Mouse (Mus musculus): ENCODE measurements around the gene Gin1.
"Not testable (repeated sequence)": the region's sequence is repeated elsewhere in the genome, so short reads cannot be mapped to it uniquely, and the experiment has no call there.

Gin1 gene

DNA sequence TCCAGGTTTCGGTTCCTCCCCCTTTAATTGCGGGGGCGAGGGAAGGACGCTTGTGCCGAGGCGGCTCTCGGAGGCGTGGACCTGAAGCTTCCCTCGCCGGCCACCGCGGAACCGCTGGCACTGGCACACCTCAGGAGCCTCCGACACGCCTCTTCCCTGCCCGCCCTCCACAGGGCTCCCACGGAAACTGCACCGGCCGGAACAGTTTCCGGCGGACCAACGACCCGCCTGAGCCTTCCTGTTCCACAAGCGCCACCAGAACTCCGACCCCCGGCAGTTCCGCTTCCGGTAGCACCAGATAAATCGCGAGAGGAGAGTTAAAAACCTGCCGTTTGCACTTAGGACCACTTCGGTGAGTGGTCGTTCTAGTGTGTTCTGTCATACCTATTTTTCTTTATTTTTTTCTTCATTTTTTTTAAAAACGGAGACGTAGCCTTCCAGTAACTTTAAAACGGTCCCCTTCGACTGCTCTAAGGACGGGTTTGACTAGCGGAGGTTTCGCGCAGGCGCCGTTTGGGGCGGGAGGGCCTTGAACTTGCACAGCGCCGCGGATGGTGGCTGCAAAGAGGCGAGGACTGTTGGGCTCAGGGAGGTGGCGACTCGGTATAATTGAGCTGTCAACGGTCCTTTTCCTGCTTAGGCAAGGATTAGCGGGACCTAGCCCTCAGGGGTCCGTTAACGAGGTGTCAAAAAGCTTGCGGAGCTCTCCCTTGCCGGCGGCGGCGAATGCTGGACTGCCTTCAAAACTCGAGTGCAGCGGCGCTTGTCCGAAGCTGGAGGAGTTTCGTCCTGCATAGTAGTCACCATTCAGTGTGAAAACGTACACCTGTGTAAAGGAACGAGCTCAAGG, at the start of gene Gin1, which contains the start of gene Ppip5k2:
Gin1 (plus strand) TSS at position 269 of the 850 bp plus-strand sequence.
Ppip5k2 (minus strand) TSS at position 508 of the 850 bp plus-strand sequence.
- DNase-seq (ENCODE audit: inconsistent age in 2 of 2, low spot score in 1 of 2), result peak; percentile 96 to 99

DNA sequence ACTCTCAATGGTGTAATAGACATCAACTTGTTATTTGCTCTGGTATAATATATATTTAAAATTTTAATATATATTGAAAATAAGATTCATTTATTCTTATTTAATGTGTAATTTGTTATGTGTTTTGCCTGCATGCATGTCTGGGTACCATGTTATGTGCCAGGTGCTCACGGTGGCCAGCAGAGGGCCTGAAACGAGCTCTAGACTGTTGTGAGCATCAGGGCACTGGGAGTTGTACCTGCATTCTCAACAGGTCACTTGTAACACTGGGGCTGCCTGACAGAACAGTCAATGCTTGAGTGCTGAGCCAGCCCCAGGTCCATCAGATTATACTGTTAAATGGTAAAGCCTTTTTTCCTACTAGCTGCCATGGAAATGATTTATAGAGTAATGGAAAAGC, 43.2 kb upstream of the Gin1 start:
- no peak for DNase-seq (ENCODE audit: inconsistent age in 2 of 2, low spot score in 1 of 2)

DNA sequence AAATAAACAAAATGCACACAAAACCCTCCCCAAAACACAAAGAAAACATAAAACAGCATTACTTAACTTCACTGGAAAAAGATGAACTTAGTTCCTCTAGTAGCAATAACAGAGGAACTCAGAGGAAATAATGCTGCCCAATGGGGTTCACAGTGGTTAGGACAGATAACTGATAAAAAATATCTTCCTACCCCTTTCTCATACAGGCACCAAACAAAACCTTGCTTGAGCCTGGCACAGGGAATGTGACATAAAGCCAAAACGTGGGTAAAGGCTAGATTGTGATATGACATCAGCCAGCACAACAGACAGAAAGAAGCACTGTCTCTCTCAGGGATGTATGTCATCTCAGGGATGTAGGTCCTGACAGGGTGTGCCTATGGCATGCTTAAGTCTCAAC, 40.6 kb upstream of the Gin1 start:
- no peak for DNase-seq (ENCODE audit: inconsistent age in 2 of 2, low spot score in 1 of 2)

DNA sequence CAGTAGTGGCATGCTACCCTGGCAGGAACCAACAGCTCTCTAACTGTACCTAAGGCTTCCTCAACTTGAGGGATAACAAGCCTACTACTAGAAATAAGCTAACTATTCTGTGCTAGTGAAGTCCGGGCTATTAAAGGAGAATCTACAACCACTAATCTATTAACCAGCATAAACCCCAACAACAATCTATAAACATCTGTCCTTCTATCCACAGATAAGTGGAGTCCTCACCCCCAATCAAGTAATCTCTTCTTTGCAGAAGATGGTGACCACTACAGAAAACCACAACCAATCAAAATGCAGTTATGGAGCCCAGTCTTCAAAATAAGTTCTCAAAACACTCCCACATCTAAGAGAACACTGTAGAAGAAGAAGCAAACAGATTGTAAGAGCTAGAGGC, 26.9 kb upstream of the Gin1 start:
- no peak for DNase-seq (ENCODE audit: inconsistent age in 2 of 2, low spot score in 1 of 2)

DNA sequence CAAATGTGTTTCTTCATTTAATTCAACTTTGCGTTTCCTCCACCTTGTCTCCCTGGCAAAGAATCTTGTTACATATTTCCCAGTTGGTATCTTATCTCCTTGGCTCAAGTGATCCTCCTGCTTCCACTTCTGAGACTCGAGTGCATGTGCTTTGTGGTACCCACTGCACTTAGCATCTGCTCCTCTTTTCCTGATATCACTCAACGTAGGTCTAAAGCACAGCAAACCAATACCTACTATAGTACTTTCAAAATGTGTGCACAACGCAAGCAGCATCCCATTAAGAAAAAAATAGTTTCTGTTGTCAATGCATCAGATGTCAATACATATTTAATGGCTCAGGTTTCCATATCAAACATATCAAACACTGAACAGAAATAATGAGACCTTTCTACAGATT, 24.3 kb upstream of the Gin1 start:
- no peak for DNase-seq (ENCODE audit: inconsistent age in 2 of 2, low spot score in 1 of 2)

DNA sequence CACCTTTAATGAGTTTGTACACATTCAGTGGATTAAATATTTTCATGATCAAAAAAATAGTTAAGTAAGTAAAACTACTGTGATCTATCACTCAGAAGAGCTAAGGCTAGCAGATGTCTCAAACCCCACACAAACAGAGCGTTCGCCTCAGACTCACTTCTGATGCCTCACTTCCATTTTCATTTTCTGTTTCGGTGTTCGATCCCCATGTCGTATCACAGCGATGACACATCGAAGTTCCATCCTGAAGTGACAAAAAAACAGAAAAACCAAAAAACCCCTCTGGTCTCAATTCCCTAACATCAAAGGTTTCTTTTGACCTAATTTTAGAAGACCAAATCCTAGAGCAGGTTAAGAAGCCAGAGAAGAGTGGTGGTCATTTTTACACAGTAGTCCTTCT, 23.7 kb upstream of the Gin1 start:
- no peak for DNase-seq (ENCODE audit: inconsistent age in 2 of 2, low spot score in 1 of 2)

DNA sequence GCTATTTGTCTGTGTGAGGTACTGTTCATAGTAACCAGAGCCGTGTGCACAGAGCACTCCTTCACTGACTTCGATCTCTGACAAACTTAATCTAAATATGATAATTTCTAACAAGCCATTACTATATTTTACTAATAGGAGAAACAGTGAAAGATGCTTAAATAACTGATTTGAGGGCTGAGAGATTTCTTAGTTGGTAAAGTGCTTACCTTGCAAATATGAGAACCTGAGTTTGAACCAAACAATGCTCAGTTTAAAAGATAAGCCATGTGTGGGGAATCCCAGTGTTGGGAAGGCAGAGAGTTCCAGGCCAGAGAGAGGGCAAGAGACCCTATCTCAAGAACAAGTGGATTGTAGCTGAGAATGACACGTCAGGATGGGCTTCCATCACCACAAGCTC, 21.8 kb upstream of the Gin1 start:
- no peak for DNase-seq (ENCODE audit: inconsistent age in 2 of 2, low spot score in 1 of 2)

DNA sequence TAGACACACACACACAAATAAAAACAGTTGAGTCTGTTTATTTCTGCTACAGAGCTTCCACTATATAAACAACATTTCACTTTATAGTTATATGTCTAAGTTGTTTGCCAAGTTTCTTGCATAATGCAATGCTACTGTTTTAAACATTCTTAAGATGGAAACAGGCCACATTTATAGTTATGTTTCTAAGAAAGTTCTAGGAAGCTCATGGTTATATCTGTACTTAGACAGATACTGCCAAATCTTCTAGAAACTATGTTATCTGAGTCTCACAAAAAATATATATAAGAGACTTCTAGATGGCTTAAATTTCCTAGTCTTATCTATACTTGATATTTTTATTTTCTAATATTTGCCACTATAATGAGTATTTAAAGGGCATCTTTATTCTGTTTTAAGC, 16.8 kb upstream of the Gin1 start:
- DNase-seq (ENCODE audit: inconsistent age in 2 of 2, low spot score in 1 of 2), result no peak

DNA sequence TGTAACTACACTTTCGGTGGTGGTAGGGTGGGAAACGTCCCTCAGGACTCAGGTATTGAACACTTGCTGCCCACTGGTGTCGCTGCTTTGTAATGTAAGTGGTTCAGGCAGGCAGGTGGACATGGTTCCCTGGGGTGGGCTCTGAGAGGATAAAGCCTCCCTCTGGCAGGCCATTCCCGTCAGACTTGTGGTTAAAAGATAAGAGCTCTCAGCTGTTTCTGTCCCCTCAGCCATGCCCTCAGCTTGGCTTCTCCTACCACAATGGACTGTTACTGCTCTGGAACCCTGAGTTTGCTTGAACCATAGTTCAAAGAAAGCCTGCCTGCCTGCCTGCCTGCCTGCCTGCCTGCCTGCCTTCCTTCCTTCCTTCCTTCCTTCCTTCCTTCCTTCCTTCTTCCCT, 15.6 kb upstream of the Gin1 start:
- DNase-seq (ENCODE audit: inconsistent age in 2 of 2, low spot score in 1 of 2), result no peak

DNA sequence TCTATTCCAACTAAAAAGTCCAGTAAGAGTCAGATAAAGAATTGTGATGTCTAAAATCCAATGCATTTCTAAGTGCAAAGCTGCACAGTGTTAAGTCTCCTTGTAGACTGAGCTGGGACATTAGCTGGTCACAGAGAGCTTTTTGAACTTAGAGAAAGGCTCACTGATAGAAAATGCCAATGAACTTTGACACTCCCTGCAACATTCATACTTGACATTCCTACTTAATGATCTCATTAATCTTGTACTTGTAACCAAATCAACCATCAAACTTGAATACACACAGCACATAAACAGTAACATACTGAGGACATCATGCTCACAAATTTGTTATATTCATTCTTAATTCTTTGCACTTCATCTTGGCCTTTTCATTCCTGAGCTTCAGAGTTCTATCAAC, 10.1 kb upstream of the Gin1 start:
- DNase-seq (ENCODE audit: inconsistent age in 2 of 2, low spot score in 1 of 2), result no peak

DNA sequence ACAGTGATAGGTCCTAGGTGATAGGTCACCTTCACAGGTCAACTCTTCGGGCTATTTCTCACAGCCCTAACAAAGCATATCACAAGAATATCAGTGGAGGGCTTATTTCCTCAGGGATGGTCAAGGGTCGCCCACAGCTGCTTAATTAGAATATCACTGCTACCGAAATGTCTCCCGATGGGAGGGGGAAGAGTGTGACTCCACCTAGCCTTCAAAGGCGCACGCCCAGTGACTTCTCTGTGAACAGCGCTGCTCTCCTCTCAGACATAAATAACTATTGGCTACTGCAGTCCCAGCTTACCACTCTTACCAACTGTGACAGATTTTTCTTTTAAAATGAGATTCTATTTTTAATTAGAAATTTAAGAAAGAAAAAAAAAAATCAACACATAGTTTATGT, 9.4 kb upstream of the Gin1 start:
- DNase-seq (ENCODE audit: inconsistent age in 2 of 2, low spot score in 1 of 2), result no peak

DNA sequence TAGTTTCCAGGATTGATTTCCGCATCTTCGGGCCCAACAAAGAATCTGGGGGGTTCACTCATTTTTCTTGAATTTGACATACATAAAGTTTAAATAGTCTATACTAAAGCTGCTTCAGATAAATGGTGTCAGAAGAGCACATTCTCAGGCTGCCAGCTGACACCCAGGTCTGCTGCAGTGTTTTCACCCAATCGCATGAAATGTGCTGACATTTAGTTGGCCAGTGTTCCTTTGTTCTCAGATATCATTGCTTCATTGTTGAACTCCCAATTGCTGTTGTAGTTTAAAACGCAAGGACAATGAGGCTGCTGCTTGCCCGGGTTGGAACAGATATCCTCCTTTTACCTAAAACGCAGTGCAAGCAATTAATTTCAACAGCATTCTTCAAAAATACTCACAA, 8.5 kb upstream of the Gin1 start:
- DNase-seq (ENCODE audit: inconsistent age in 2 of 2, low spot score in 1 of 2), result no peak

DNA sequence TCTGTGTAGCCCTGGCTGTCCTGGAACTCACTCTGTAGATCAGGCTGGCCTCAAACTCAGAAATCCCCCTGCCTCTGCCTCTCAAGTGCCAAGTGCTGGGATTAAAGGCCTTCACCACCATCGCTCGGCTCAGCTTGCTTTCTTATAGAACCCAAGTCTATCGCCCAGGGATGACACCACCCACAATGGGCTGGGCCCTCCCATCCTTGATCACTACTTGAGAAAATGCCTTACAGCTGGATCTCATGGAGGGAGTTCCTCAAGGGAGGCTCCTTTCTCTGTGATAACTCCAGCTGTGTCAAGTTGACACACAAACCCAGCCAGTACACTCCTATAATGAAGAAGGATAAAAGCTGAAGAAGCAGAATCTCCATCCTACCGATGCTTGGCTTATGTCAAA, 4.3 kb upstream of the Gin1 start:
- not testable (repeated sequence) for DNase-seq (ENCODE audit: inconsistent age in 2 of 2, low spot score in 1 of 2)

DNA sequence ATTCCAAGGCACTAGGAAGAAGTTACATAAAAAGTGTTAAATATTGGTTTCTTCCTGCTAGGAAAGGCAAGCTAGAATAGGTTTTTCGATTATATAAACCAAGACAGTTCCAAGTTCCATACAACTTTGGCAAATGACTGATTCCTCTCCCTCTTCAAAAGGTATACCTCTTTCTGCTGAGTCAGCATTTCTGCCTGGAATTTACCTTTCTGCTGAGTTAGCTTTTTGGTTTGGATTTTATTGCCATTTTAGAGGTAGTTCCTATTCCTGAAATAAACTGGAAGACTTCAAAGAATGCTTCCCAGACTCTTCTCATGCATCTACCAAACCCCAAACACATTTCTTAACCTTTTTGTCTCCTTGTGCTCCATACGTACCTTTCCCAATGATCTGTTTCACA, 1.9 kb upstream of the Gin1 start:
- DNase-seq (ENCODE audit: inconsistent age in 2 of 2, low spot score in 1 of 2), result no peak

DNA sequence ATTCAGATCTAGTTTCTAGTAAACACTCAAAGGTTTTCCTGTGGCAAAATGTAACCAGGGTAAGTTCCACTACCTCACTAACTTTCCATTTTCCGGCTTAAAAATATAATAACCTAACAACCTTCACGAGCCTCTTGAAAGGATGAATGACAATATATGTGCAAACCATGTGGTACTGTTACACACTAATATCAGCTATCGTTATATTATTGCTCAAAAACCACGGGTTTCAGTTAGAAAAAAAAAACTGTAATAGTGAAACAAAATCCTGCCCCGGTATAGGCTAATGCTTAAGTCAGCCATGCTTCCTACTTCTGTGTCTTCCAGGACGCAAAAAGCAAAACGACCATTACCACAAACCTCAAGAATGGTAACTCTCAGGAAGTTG, 1.1 kb upstream of the Gin1 start:
- DNase-seq (ENCODE audit: inconsistent age in 2 of 2, low spot score in 1 of 2), result no peak

DNA sequence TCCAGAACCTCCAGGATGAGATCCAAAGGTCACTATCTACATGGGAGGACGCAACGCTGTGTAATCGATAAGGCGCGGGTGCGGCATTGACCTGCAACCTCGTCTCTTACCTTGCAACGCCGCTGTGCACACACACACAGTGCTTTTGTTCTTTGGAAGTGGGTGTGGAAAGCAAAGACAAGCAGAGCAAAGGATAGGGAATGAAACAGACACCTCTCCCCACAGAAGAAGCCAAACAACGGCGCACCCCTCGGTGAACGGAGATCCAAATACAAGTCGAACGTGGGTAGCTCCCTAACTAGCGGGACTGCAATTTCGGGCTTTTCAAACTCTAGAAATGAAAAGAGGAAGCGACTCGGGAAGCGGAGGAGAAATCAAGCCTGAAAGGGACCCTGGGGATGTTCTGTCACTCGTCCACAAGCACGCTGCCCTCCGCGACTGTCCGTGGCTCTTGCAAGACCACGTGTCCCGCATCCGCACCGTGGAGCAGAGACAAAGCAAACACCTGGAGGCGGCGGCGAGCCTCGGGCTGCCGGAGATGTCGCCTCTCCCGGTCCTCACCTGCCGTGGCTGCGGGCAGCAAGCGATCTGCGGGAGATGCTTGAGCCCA, 573 bp upstream of the Gin1 start:
- DNase-seq (ENCODE audit: inconsistent age in 2 of 2, low spot score in 1 of 2), result peak in 1 of 2 experiments; percentile 40

DNA sequence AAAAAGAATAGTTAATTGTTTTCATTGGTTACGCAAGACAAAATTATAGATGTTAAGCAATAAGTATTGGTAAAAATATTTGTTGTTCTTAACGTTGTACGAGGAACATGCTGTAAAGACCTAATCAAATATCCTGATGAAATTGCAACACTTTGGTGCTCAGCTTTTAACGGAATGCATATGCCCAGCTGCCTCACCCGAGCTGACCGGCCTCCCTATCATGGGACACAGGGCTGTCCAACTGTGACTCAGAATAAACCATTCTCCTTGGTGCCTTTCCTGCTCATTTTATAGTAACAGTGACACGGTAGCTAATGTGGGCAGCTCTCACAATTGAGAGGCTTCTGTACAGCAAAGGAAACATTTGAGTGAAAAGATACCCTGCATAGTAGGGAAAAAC, 1.1 kb downstream of the Gin1 start:
- peak; percentile 12 to 37 for DNase-seq (ENCODE audit: inconsistent age in 2 of 2, low spot score in 1 of 2)

DNA sequence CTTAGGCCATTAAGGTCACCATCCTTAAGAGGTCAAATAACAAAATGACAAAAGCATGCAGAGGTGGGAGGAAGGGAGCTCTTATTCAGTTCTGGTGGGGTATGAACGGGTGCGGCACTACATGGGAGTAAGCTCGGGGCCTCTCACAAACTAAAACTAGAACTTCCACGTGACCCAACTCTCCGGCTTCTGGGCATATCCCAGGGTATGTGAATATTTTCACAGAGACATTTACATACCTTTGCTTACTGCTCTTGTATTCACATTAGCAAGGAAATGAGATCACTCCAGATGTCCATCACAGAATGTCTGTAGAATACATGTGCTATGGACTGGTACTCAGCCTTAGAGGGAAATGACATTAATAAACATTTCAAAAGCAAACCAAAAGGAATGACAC, 1.8 kb downstream of the Gin1 start:
- no peak for DNase-seq (ENCODE audit: inconsistent age in 2 of 2, low spot score in 1 of 2)

DNA sequence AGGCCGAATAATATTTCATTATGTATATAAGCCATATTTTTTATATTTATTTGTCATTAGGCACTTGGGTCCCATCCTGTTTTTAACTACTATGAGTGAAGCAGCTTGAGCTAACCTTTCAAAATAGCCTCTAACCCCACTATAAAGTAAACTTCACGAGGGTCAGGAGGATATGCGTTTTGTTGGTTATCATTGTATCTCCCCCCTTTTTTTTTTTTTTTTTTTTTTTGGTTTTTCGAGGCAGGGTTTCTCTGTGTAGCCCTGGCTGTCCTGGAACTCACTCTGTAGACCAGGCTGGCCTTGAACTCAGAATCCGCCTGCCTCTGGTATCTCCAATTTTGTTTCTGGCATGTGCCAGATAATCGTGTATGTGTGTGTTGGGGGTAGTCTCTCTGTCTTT, 3.4 kb downstream of the Gin1 start:
- DNase-seq (ENCODE audit: inconsistent age in 2 of 2, low spot score in 1 of 2), result no peak

DNA sequence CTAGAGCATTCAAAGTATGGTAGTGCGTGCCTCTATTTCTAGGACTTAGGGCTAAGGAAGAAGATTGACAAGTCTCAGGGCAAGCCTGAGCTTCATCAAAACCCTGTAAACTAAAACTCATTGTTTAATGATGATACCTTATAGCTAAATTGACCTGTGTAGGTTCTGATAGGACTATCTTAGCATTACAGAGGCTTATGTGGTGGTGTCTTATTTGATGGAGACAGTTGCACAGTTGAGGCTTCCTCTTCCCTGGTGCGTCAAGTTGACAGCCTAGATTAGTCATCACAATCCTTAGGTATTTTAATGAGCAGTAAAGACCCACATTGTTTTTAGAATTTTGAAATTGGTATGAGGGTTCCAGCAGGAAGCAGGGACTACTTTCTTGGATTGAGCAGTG, 4.0 kb downstream of the Gin1 start:
- no peak for DNase-seq (ENCODE audit: inconsistent age in 2 of 2, low spot score in 1 of 2)

DNA sequence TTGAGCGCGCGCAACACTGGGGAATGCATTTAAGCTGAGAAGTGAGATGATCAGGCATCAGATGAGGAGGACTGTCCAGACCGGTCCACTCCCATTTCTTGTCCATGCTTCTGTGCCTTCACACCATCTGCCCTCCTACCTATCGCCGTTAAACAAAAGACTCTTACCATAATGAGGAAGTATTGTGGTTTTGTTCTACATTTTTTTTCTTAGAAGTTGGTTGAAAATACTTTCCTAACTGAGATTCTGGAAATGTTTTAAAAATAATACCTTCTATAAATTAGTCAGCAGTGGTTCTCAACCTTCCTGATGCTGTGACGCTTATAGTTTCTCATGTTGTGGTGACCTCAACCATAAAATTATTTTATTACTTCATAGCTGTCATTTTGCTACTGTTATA, 11.7 kb downstream of the Gin1 start:
- no peak for DNase-seq (ENCODE audit: inconsistent age in 2 of 2, low spot score in 1 of 2)

DNA sequence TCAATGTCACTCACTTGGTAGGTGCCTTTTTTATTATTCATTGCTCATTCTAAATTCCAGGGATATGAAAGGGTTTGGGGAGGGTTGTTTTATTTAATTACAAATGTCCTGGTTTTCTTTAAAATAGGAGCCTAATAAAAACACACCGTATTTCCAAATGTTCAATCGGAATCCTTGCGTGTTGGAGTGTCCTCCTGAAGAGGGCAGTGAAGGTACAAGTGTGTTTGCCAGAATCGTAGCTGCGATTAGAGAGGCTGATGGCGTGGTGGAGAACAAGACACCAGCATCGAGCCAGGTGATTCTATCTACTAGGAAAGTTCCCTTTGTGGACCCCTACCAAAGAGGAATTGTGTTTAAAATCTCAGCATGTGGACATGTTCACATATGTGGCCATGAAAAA, 15.0 kb downstream of the Gin1 start:
- no peak for DNase-seq (ENCODE audit: inconsistent age in 2 of 2, low spot score in 1 of 2)
